Mouse (Mus musculus) thymus, adult 2 months (tissue): Measurements from ENCODE around the gene Atp2a2. TPM values are rescaled to one million over a fixed set of nuclear protein-coding genes. Genes with fewer than 3 reads are reported as not detected.
"Not testable (repeated sequence)": the region's sequence is repeated elsewhere in the genome, so short reads cannot be mapped to it uniquely, and the experiment has no call there.

Experiments used
- DNase-seq: peaks from one replicate; pipeline ENCODE4 v3.0.0; 2021
- H3K27ac ChIP-seq: fragments of 200-500 bp; 2 replicates; pipeline ENCODE4 v1.5.1; 2012; ENCODE audit warnings: low read length, control low read depth; ENCODE audit not compliant: control insufficient read depth, insufficient read depth
- H3K27me3 ChIP-seq: fragments of 200-500 bp; 2 replicates; pipeline ENCODE4 v1.6.1; 2012; ENCODE audit warnings: mild to moderate bottlenecking, low read length, moderate library complexity, mixed read lengths; ENCODE audit not compliant: control insufficient read depth, insufficient read depth
- H3K36me3 ChIP-seq: fragments of 200-500 bp; 2 replicates; pipeline ENCODE4 v1.6.1; 2012; ENCODE audit warnings: mild to moderate bottlenecking, low read length, moderate library complexity; ENCODE audit not compliant: control insufficient read depth, insufficient read depth
- H3K4me1 ChIP-seq: fragments of 200-500 bp; replicated peaks from 2 replicates; pipeline ENCODE4 v1.6.1; 2012; ENCODE audit warnings: low read length; ENCODE audit not compliant: control insufficient read depth, insufficient read depth
- H3K4me3 ChIP-seq: fragments of 200-500 bp; 2 replicates; pipeline ENCODE4 v1.5.1; 2012; ENCODE audit warnings: mild to moderate bottlenecking, low read length, control low read depth, moderate library complexity; ENCODE audit not compliant: control insufficient read depth, insufficient read depth
- CTCF ChIP-seq: fragments of 200-500 bp; IDR thresholded peaks from 2 replicates; pipeline ENCODE4 v1.5.1; 2012; ENCODE audit warnings: mild to moderate bottlenecking, control low read depth, low read length, moderate library complexity, borderline replicate concordance; ENCODE audit not compliant: control insufficient read depth, poor library complexity, insufficient read depth; ENCODE audit errors: extremely low read depth
- POLR2A ChIP-seq: fragments of 200-500 bp; IDR thresholded peaks from 2 replicates; pipeline ENCODE4 v1.6.1; 2012; ENCODE audit warnings: mild to moderate bottlenecking, low read length, control low read depth, moderate library complexity; ENCODE audit not compliant: control insufficient read depth, poor library complexity, insufficient read depth; ENCODE audit errors: extremely low read depth
- WGBS: fragments of 180-500 bp; shearing (Covaris S2); methylation state at CpG from one replicate; pipeline ENCODE4 v1.1.7; 2018; 5-methylcytosine and 5-hydroxymethylcytosine counted together
- polyA plus RNA-seq: library from polyadenylated mRNA; depleted of rRNA; stranded (reverse); fragments of >200 nt; gene quantifications from 2 replicates; pipeline ENCODE4 v1.2.3, GENCODE M21; 2012

The Atp2a2 gene
- polyA plus RNA-seq, 1 experiment = 175 TPM

DNA sequence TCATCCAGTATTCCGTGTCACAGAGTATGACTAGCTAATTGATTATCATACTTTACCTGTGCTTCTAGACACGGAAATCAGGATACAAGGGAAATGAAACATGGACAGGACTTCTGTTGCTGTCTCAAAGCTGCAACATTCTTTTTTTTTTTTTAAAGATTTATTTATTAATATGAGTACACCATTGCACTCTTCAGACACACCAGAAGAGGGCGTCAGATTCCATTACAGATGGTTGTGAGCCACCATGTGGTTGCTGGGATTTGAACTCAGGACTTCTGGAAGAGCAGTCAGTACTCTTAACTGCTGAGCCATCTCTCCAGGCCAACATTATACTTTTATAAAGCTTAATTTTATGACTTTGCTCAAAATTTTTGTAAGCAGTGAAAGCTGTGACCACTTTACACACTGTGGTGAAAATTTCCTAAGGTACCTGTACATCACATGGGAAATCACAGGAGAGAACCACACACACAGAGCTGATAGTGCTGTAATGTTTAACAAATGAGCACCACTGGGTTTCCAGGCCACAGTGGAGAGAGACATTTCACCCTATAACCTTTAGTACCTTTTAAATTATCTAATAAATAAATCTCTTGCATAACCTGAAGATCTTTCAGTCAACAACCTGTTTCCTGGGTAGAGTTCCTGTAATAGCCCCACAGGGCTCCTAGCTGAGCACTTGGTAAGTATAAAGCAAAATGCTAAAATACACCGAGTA, 27.2 kb downstream of the Atp2a2 start:
- DNase-seq = no peak
- H3K27me3 ChIP-seq = no peaks in the 10 kb centered on the region
- no peak overlapping the region for H3K27ac ChIP-seq
- H3K4me3 ChIP-seq = no peak overlapping the region
- WGBS = 88% methylated on average over 4 of the region's 4 CpGs
- TF ChIP-seq CTCF = no peak
- TF ChIP-seq POLR2A = no peak
- peaks cover 48% of the 10 kb centered on the region for H3K36me3 ChIP-seq
- H3K4me1 ChIP-seq = no peaks in the 10 kb centered on the region

DNA sequence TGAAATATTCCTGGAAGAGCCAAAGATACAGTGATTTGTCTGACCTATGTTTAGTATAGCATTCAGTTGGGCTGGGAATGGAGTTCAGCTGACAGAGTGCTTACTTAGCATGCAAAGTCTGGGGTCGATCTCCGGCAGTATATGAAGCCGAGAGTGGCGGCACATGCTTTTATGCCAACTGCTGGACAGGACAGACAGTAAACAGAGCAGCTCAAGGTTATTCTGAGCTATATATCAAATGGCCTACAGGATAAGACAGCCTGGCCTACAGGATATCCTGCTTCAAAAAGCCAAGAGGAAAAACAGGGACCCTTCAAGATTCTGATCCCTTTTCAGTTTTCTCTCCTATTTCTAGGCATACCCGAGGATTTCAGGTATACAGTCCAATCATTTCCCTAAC, 30.4 kb downstream of the Atp2a2 start:
- no peaks in the 10 kb centered on the region for H3K27me3 ChIP-seq
- no peaks in the 10 kb centered on the region for H3K4me1 ChIP-seq
- H3K4me3 ChIP-seq = no peak overlapping the region
- peaks cover 65% of the 10 kb centered on the region for H3K36me3 ChIP-seq
- no peak overlapping the region for H3K27ac ChIP-seq
- TF ChIP-seq CTCF (no peak), POLR2A (no peak)
- WGBS = 95% methylated on average over 5 of the region's 5 CpGs
- DNase-seq = no peak

DNA sequence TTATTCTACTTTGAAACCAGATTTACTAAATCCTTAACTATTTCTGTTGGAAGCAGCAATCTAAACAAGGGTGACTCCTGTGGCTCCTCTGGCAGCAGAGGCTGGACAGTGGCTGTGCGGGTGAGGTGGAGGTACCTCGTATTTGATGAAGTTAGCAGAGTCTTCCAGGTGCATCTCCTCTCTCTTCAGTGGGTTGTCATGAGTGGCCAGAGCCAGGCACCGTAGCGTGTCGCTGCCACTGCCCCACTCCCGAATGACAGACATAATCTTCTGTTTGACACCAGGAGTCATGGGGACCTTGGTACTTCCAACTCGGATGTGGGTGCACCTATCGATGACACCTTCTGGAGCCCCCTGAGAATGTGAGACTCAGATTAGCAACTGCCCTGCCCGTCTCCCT, 40.6 kb downstream of the Atp2a2 start:
- Histone ChIP-seq H3K4me3 (no peak overlapping the region), H3K36me3 (peaks cover 92% of the 10 kb centered on the region), H3K27me3 (no peaks in the 10 kb centered on the region), H3K4me1 (no peaks in the 10 kb centered on the region), H3K27ac (no peak overlapping the region)
- 96% methylated on average over 9 of the region's 9 CpGs for WGBS
- no peak for DNase-seq
- TF ChIP-seq CTCF (no peak), POLR2A (no peak)

DNA sequence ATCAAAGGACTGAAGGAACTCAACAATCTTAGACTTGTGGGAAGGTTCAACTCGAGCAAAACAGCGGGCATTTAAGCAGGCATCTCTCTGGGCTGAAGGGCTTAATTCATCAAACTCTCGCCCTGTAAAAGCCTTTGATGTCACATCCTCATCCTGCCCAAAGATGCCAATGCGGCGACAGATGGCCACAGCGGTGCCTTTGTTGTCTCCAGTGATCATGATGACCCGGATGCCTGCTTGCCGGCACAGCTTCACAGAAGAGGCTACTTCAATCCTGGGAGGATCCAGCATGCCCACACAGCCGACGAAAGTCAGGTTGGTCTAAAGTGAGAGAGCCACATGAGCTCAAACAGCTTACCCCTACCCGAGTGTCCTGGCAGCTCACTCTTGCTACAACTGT, 41.4 kb downstream of the Atp2a2 start:
- H3K27ac ChIP-seq = no peak overlapping the region
- no peak for DNase-seq
- no peaks in the 10 kb centered on the region for H3K27me3 ChIP-seq
- no peaks in the 10 kb centered on the region for H3K4me1 ChIP-seq
- H3K36me3 ChIP-seq = peaks cover 90% of the 10 kb centered on the region
- TF ChIP-seq POLR2A = no peak
- TF ChIP-seq CTCF = no peak
- no peak overlapping the region for H3K4me3 ChIP-seq
- 96% methylated on average over 11 of the region's 11 CpGs for WGBS

DNA sequence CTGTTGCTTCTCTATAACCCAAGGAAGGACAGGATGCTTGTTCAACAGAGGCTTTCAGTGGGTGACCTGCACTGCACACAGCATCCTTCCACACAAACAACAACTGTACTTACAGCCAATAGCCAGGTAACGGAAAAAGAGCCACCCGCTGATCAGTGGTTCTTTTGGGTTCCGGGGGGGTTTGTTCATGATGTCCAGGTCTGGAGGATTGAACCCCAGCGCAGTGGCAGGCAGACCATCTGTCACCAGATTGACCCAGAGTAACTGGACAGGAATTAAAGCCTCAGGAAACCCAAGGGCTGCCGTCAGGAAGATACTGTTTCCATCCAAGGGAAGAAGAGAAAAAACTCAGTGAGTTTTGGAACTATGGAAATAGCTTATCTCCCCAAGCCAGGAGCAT, 42.7 kb downstream of the Atp2a2 start:
- WGBS = 97% methylated on average over 5 of the region's 5 CpGs
- DNase-seq = no peak
- H3K27me3 ChIP-seq = no peaks in the 10 kb centered on the region
- H3K4me1 ChIP-seq = no peaks in the 10 kb centered on the region
- TF ChIP-seq CTCF (no peak), POLR2A (no peak)
- no peak overlapping the region for H3K4me3 ChIP-seq
- peaks cover 85% of the 10 kb centered on the region for H3K36me3 ChIP-seq
- H3K27ac ChIP-seq = no peak overlapping the region

DNA sequence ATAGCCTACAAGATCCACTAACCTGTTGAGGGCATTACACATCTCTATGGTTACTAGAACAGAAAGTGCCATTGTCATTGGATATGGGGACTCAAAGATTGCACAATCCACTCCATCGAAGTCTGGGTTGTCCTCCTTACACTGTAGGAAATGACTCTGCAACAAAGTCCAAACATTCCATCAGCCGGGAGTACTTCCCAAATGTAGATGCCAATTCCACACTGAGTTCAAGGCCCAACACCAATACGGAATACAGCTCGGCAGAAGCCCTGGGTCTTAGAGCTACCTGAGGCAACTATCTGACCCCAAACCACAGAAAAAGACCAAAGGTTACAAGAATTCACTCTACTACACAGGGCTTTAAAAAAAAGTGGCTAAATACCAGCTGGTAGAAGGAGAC, 44.0 kb downstream of the Atp2a2 start:
- Histone ChIP-seq H3K27me3 (no peaks in the 10 kb centered on the region), H3K36me3 (peaks cover 84% of the 10 kb centered on the region), H3K4me3 (no peak overlapping the region), H3K27ac (no peak overlapping the region), H3K4me1 (no peaks in the 10 kb centered on the region)
- 92% methylated on average over 4 of the region's 4 CpGs for WGBS
- no peak for TF ChIP-seq CTCF
- TF ChIP-seq POLR2A = no peak
- DNase-seq = no peak

DNA sequence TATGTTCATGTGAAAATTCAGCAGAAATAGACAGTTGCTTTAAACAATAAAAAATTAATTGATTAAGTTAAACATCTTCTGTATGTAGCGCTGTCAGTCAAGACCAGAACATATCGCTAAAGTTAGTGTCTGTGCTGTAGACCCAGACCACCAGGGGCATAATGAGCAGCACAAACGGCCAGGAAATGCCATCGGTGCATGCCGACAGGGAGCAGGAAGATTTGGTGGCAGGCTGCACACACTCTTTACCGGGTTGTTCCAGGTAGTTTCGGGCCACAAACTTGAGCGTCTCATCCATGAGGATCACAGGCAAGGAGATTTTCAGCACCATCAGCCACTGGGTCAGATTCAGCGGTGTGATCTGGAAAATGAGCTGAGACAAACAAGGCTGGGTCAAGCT, 45.0 kb downstream of the Atp2a2 start:
- H3K27me3 ChIP-seq, H3K4me1 ChIP-seq, H3K4me3 ChIP-seq, DNase-seq, H3K27ac ChIP-seq: not testable (repeated sequence)
- 95% methylated on average over 9 of the region's 9 CpGs for WGBS
- peaks cover 76% of the 10 kb centered on the region for H3K36me3 ChIP-seq
